ENCODE assay signal across 8 mouse cellular contexts in the genomic region with DNA sequence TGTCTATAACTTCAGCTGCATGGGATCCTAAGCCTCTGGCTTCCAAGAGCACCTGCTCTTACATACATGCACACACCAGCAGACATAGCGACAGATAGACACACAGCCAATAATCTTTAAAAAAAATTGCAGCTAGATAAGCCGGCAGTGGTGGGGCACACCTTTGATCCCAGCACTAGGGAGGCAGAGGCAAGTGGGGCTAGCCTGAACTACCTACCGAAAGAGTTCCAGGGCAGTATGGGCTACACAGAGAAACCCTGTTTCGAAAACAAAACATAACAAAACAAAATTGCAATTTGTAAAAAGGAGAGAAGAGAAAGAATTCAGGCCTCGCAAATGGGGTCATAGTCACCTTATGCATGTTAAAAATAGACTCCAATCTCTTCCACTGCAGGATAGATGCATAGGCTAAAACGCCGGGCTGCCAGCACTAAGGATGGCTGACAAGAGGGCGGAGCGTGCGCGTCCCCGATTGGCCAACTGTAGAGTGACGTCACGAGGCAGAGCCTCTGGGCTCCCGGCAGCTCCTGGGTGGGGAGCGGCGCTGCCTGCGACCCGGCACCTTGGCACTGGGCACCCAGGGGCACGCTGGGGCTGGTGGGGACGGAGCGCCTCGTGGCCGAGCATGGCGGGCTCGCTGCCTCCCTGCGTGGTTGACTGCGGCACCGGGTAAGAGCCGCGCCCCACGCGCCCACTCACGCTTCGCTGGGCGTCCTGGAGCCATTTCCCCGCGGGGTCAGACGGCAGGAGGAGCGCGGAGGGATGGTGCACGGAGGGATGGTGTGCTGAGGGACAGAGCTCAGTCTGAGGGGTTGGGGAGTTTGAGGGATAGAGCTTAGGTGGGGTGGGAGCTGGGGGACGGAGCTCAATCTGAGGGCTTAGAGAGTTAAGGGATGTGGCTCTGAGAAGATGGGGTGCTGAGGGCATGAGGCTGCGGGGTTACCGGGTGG. TPM values are rescaled to one million over a fixed set of nuclear protein-coding genes. Genes with fewer than 3 reads are reported as not detected.
DNase-seq lines count a peak whose midpoint lies in the region; ATAC-seq and TF ChIP-seq lines count a peak whose summit lies in the region.

A gene (plus strand): TSS at position 538 of the 950 bp plus-strand sequence.

- no peak for TF ChIP-seq POLR2A in thymus, adult 2 months (IDR thresholded peaks at IDR 0.05; ENCODE audit: control insufficient read depth, extremely low read depth, insufficient read depth, low read length, poor library complexity)

- no peaks in the 10 kb centered on the region; the same call in 1 of the 2 replicates for H3K4me1 ChIP-seq in hindbrain, embryonic 11.5 days (replicated peaks; ENCODE audit: control insufficient read depth, insufficient read depth, low read length)
- H3K4me1 ChIP-seq in lung, embryonic 16.5 days (replicated peaks; ENCODE audit: control insufficient read depth, insufficient read depth, low read length) = peaks cover 4% of the 10 kb centered on the region
- H3K4me1 ChIP-seq in thymus, adult 2 months (replicated peaks; ENCODE audit: control insufficient read depth, insufficient read depth, low read length) = peaks cover 5% of the 10 kb centered on the region

- 3% methylated on average over 44 of the region's 45 CpGs for WGBS in hindbrain, embryonic 11.5 days
- 3% methylated on average over 45 of the region's 45 CpGs for whole genome bisulfite sequencing in lung, embryonic 16.5 days
- 4% methylated on average over 45 of the region's 45 CpGs for WGBS in thymus, adult 2 months

- H3K4me3 ChIP-seq in hindbrain, embryonic 11.5 days (ENCODE audit: low read depth, low read length) = peak within 1 kb of the TSS; percentile 68
- H3K4me3 ChIP-seq in lung, embryonic 16.5 days (ENCODE audit: low read length) = peak within 1 kb of the TSS; percentile 64
- peak within 1 kb of the TSS; percentile 43 for H3K4me3 ChIP-seq in thymus, adult 2 months (ENCODE audit: control insufficient read depth, insufficient read depth, low read length)

- no peaks in the 10 kb centered on the region for H3K36me3 ChIP-seq in hindbrain, embryonic 11.5 days (ENCODE audit: control insufficient read depth, insufficient read depth, low read length)
- H3K36me3 ChIP-seq in lung, embryonic 16.5 days (ENCODE audit: control insufficient read depth, insufficient read depth, low read length) = no peaks in the 10 kb centered on the region
- no peaks in the 10 kb centered on the region for H3K36me3 ChIP-seq in thymus, adult 2 months (ENCODE audit: control insufficient read depth, insufficient read depth, low read length)

- peak within 1 kb of the TSS; percentile 74 for H3K9ac ChIP-seq in hindbrain, embryonic 11.5 days (ENCODE audit: low read depth, low read length)
- H3K9ac ChIP-seq in lung, embryonic 16.5 days (ENCODE audit: low read length) = peak within 1 kb of the TSS; percentile 64

- no peak for TF ChIP-seq CTCF in thymus, adult 2 months (IDR thresholded peaks at IDR 0.05; ENCODE audit: borderline replicate concordance, control insufficient read depth, extremely low read depth, insufficient read depth, low read length, poor library complexity)

- H3K9me3 ChIP-seq in hindbrain, embryonic 11.5 days (ENCODE audit: control insufficient read depth, low read length) = no peaks in the 10 kb centered on the region
- no peaks in the 10 kb centered on the region for H3K9me3 ChIP-seq in lung, embryonic 16.5 days (ENCODE audit: control insufficient read depth, low read length)

- no peaks in the 10 kb centered on the region for H3K27me3 ChIP-seq in hindbrain, embryonic 11.5 days (ENCODE audit: control insufficient read depth, insufficient read depth, low read length)
- H3K27me3 ChIP-seq in lung, embryonic 16.5 days (ENCODE audit: control insufficient read depth, insufficient read depth, low read depth, low read length) = peaks cover 5% of the 10 kb centered on the region; the same call in 1 of the 2 replicates
- H3K27me3 ChIP-seq in thymus, adult 2 months (ENCODE audit: control insufficient read depth, insufficient read depth, low read length) = no peaks in the 10 kb centered on the region

- peak; percentile 98 for ATAC-seq in hindbrain, embryonic 11.5 days (ENCODE audit: low FRiP score)
- ATAC-seq in lung, embryonic 16.5 days (ENCODE audit: low read depth) = peak; percentile 98

- peak; percentile 88 for DNase-seq in MN1 (ENCODE audit: low spot score)
- DNase-seq in cerebellum, adult 9-10 months = peak; percentile 94
- peak; percentile 88 to 93 for DNase-seq in frontal cortex, adult 2 months (ENCODE audit: extremely low spot score in 1 of 2, low spot score in 1 of 2)
- peak; percentile 88 for DNase-seq in hindbrain, embryonic 11.5 days (ENCODE audit: low spot score)
- DNase-seq in layer of hippocampus, adult 9-11 months = peak; percentile 94
- DNase-seq in ovary, adult 18-20 months (ENCODE audit: low spot score) = peak; percentile 85
- DNase-seq in thymus, adult 2 months = peak; percentile 83

- H3K4me2 ChIP-seq in hindbrain, embryonic 11.5 days (replicated peaks; ENCODE audit: low read depth, low read length) = peak within 1 kb of the TSS; percentile 85
- H3K4me2 ChIP-seq in lung, embryonic 16.5 days (ENCODE audit: low read depth, low read length) = peak within 1 kb of the TSS; percentile 99

- no peak within 1 kb of the TSS for H3K27ac ChIP-seq in hindbrain, embryonic 11.5 days (ENCODE audit: low read depth, low read length)
- no peak within 1 kb of the TSS for H3K27ac ChIP-seq in lung, embryonic 16.5 days (ENCODE audit: low read length)
- no peak within 1 kb of the TSS for H3K27ac ChIP-seq in thymus, adult 2 months (ENCODE audit: control insufficient read depth, insufficient read depth, low read length)

RNA-seq across cellular contexts. Expression of the gene that starts here (rescaled TPM):
- 97.1 and 101 TPM in 2 replicates for polyA plus RNA-seq in frontal cortex, adult 2 months (2012; rRNA removed)
- polyA plus RNA-seq in hindbrain, embryonic 11.5 days (2014; fragmentation: Nextera tagmentation; extraction: Ambion mirVana) = 8.0 and 9.9 TPM in 2 replicates
- 2.0 and 2.3 TPM in 2 replicates for polyA plus RNA-seq in lung, embryonic 16.5 days (2015; fragmentation: Nextera tagmentation; extraction: Ambion mirVana)
- 0.43 and 1.7 TPM in 2 replicates for polyA plus RNA-seq in thymus, adult 2 months (2012; rRNA removed)
